Mouse (Mus musculus): ENCODE data around the gene Aknad1. TPM values are rescaled to one million over a fixed set of nuclear protein-coding genes. Genes with fewer than 3 reads are reported as not detected.

The Aknad1 gene
- polyA plus RNA-seq, 1 experiment from 2014 or later = 0.30 TPM

DNA sequence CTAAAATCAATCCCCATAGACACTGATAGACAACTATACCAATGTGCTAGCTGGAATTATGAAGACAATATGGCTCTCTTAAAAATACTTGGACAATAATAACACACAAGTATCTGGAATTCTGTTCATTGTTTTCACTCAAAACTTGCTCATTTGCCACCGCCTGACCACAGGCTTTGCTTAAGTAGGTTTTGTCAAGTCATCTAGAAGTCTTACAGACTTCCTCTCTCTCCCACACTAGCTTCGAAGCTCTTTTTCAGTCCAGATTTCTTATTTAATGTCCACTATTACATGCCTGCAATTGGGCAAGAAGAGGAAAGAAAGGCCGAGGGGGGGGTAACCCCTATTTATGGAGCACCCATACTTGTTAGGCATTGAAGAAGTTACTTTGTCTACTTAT is 11.7 kb upstream of the Aknad1 start:
- Histone ChIP-seq H3K4me1 (replicated peaks; ENCODE audit: control insufficient read depth, insufficient read depth) (no peaks in the 10 kb centered on the region), H3K9me3 (ENCODE audit: control insufficient read depth, low read length) (no peaks in the 10 kb centered on the region), H3K36me3 (ENCODE audit: control insufficient read depth, insufficient read depth, low read length) (no peaks in the 10 kb centered on the region), H3K27ac (replicated peaks) (no peak overlapping the region), H3K4me3 (ENCODE audit: low read depth, low read length) (no peak overlapping the region), H3K4me2 (replicated peaks; ENCODE audit: low read depth) (no peak overlapping the region), H3K9ac (ENCODE audit: low read length) (no peak overlapping the region), H3K27me3 (ENCODE audit: control insufficient read depth, insufficient read depth, low read length) (no peaks in the 10 kb centered on the region)
- ATAC-seq (ENCODE audit: low FRiP score, low TSS enrichment) (no peak), DNase-seq (ENCODE audit: low spot score) (no peak)
- TF ChIP-seq EP300 (optimal IDR thresholded peaks at IDR 0.05) (no peak), CTCF (IDR thresholded peaks at IDR 0.05; ENCODE audit: low read depth) (no peak)
- WGBS = 87% methylated on average over 3 of the region's 3 CpGs

DNA sequence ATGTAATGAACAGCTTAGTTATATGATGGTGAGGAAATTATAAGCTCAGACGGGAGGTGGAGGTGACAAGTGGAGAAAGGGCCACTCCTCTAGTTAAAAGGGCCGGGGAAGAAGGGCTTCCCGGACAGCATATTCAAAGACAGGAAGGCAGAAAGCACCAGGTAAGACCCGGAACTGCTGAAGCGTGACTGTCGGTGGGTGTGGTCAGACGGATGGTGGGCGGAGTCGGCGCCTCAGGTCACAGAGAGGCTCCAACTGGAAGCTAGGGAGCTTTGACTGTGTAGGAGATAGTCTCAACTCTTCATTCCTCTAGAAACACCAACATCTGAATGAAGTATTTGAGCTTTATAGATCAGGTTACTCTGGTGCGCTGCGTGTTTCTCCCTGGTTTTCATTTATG is 9.1 kb upstream of the Aknad1 start:
- peak; percentile 76 for ATAC-seq (ENCODE audit: low FRiP score, low TSS enrichment)
- Histone ChIP-seq H3K36me3 (ENCODE audit: control insufficient read depth, insufficient read depth, low read length) (no peaks in the 10 kb centered on the region), H3K27ac (replicated peaks) (no peak overlapping the region), H3K4me3 (ENCODE audit: low read depth, low read length) (no peak overlapping the region), H3K4me2 (replicated peaks; ENCODE audit: low read depth) (peak overlapping the region; percentile 21; the same call in 1 of the 2 replicates), H3K27me3 (ENCODE audit: control insufficient read depth, insufficient read depth, low read length) (no peaks in the 10 kb centered on the region), H3K9ac (ENCODE audit: low read length) (no peak overlapping the region), H3K4me1 (replicated peaks; ENCODE audit: control insufficient read depth, insufficient read depth) (no peaks in the 10 kb centered on the region), H3K9me3 (ENCODE audit: control insufficient read depth, low read length) (no peaks in the 10 kb centered on the region)
- peak; percentile 71 for DNase-seq (ENCODE audit: low spot score)
- WGBS = 29% methylated on average over 12 of the region's 12 CpGs
- TF ChIP-seq EP300 (optimal IDR thresholded peaks at IDR 0.05) (no peak), CTCF (IDR thresholded peaks at IDR 0.05; ENCODE audit: low read depth) (no peak)

DNA sequence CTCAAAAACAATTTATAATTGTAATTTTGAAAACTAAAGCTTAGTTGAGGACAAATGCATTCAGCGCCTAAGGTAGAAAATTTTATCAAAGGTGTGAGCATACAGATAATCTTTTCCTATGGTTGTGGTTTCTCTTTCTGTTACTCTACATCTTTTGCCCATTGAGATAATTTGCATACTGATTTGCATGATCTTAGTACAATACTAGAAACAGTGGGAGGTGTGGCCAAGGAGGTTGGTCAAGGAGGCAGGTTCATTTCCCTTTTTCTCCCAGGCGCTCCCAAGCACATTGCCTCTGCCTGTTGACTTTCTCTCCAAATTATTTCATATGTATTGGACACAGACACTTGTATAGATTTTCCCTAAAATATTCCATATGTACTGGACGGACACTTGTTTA is 1.7 kb upstream of the Aknad1 start:
- 79% methylated on average over 3 of the region's 3 CpGs for WGBS
- Histone ChIP-seq H3K27ac (replicated peaks) (no peak overlapping the region), H3K4me1 (replicated peaks; ENCODE audit: control insufficient read depth, insufficient read depth) (no peaks in the 10 kb centered on the region), H3K4me3 (ENCODE audit: low read depth, low read length) (no peak overlapping the region), H3K4me2 (replicated peaks; ENCODE audit: low read depth) (no peak overlapping the region), H3K27me3 (ENCODE audit: control insufficient read depth, insufficient read depth, low read length) (no peaks in the 10 kb centered on the region), H3K9me3 (ENCODE audit: control insufficient read depth, low read length) (no peaks in the 10 kb centered on the region), H3K36me3 (ENCODE audit: control insufficient read depth, insufficient read depth, low read length) (no peaks in the 10 kb centered on the region), H3K9ac (ENCODE audit: low read length) (no peak overlapping the region)
- ATAC-seq (ENCODE audit: low FRiP score, low TSS enrichment) (no peak), DNase-seq (ENCODE audit: low spot score) (no peak)
- TF ChIP-seq CTCF (IDR thresholded peaks at IDR 0.05; ENCODE audit: low read depth) = no peak
- no peak for TF ChIP-seq EP300 (optimal IDR thresholded peaks at IDR 0.05)

DNA sequence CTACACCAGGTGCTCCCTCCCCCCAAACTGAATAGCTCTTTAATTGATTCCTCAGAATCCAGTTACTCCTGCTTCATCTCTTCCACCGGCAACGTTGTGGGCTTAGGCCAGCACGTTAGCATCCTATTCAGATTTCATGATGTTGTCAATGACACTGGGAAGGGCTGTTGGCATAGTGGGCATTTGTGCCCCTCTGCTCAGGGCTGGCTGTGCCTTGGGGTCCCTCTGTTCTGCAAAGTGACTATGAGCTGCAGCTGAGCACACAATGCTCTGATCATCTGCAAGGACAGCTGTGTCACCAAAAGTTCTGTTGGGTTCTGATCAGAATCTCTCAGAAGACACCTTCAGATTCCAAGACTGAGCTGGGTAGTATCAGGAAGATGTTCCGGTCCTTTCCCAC is 4.6 kb downstream of the Aknad1 start:
- Histone ChIP-seq H3K4me1 (replicated peaks; ENCODE audit: control insufficient read depth, insufficient read depth) (no peaks in the 10 kb centered on the region), H3K9ac (ENCODE audit: low read length) (no peak overlapping the region), H3K4me2 (replicated peaks; ENCODE audit: low read depth) (no peak overlapping the region), H3K36me3 (ENCODE audit: control insufficient read depth, insufficient read depth, low read length) (no peaks in the 10 kb centered on the region), H3K4me3 (ENCODE audit: low read depth, low read length) (no peak overlapping the region), H3K27me3 (ENCODE audit: control insufficient read depth, insufficient read depth, low read length) (no peaks in the 10 kb centered on the region), H3K27ac (replicated peaks) (no peak overlapping the region), H3K9me3 (ENCODE audit: control insufficient read depth, low read length) (no peaks in the 10 kb centered on the region)
- TF ChIP-seq EP300 (optimal IDR thresholded peaks at IDR 0.05) = no peak
- TF ChIP-seq CTCF (IDR thresholded peaks at IDR 0.05; ENCODE audit: low read depth) = no peak
- 84% methylated on average over 4 of the region's 4 CpGs for WGBS
- no peak for ATAC-seq (ENCODE audit: low FRiP score, low TSS enrichment)
- no peak for DNase-seq (ENCODE audit: low spot score)

DNA sequence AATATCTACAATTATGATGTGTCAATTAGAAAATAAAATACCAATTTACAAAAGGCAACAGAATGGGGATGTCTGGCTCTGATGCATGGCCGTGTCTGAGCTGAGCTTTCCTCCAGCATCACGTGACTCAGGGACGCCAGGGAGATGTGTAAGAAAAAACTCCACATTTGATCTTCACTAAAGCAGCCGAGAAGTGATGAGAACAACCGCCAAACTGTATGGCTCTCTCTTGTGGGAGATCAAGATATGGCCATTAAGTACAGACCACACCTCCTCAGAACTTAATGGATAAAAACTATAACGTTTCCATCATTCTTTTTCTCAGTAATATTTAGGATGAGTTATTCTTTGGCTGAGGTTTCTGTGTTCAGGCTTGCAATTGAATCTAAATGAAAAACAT is 11.6 kb downstream of the Aknad1 start:
- H3K4me3 ChIP-seq (ENCODE audit: low read depth, low read length) = no peak overlapping the region
- H3K27ac ChIP-seq (replicated peaks) = no peak overlapping the region
- no peaks in the 10 kb centered on the region for H3K9me3 ChIP-seq (ENCODE audit: control insufficient read depth, low read length)
- H3K9ac ChIP-seq (ENCODE audit: low read length) = no peak overlapping the region
- 0 out of 2 replicates have a peak, but pooled peaks cover 3% of the 10 kb centered on the region for H3K27me3 ChIP-seq (ENCODE audit: control insufficient read depth, insufficient read depth, low read length)
- no peaks in the 10 kb centered on the region for H3K4me1 ChIP-seq (replicated peaks; ENCODE audit: control insufficient read depth, insufficient read depth)
- TF ChIP-seq CTCF (IDR thresholded peaks at IDR 0.05; ENCODE audit: low read depth) (peak; percentile 24; the same call in 1 of the 2 replicates), EP300 (optimal IDR thresholded peaks at IDR 0.05) (no peak)
- no peak for DNase-seq (ENCODE audit: low spot score)
- 41% methylated on average over 6 of the region's 6 CpGs for WGBS
- H3K36me3 ChIP-seq (ENCODE audit: control insufficient read depth, insufficient read depth, low read length) = no peaks in the 10 kb centered on the region
- no peak for ATAC-seq (ENCODE audit: low FRiP score, low TSS enrichment)
- H3K4me2 ChIP-seq (replicated peaks; ENCODE audit: low read depth) = no peak overlapping the region

DNA sequence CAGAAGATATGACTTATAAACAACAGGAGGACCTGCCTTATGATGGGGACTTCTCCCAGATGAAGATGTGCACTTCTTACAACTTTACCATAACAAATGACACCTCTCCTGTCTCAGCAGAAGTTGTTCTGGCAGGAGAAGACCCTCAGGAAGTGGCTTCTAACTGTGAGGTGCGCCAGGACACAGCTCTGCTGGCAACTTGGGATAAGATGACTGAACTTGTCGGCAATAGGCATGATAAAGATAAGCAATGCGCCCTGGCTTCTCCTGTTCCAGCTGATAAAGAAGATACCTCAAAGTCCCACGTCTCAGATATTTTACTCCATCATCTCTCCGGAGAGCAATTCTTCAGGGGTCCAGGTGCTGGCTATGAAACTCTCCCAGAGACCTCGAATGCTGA is 12.2 kb downstream of the Aknad1 start:
- Histone ChIP-seq H3K9me3 (ENCODE audit: control insufficient read depth, low read length) (no peaks in the 10 kb centered on the region), H3K4me1 (replicated peaks; ENCODE audit: control insufficient read depth, insufficient read depth) (no peaks in the 10 kb centered on the region), H3K4me3 (ENCODE audit: low read depth, low read length) (no peak overlapping the region), H3K9ac (ENCODE audit: low read length) (no peak overlapping the region), H3K36me3 (ENCODE audit: control insufficient read depth, insufficient read depth, low read length) (no peaks in the 10 kb centered on the region), H3K27me3 (ENCODE audit: control insufficient read depth, insufficient read depth, low read length) (0 out of 2 replicates have a peak, but pooled peaks cover 3% of the 10 kb centered on the region), H3K27ac (replicated peaks) (no peak overlapping the region), H3K4me2 (replicated peaks; ENCODE audit: low read depth) (no peak overlapping the region)
- no peak for TF ChIP-seq CTCF (IDR thresholded peaks at IDR 0.05; ENCODE audit: low read depth)
- TF ChIP-seq EP300 (optimal IDR thresholded peaks at IDR 0.05) = no peak
- WGBS = 78% methylated on average over 6 of the region's 6 CpGs
- DNase-seq (ENCODE audit: low spot score) (no peak), ATAC-seq (ENCODE audit: low FRiP score, low TSS enrichment) (no peak)

All from stomach, postnatal 0 days (tissue).